Mouse (Mus musculus) stomach, postnatal 0 days (tissue): ENCODE measurements at regions not wholly inside any gene's neighbourhood (a gene's known extent, or its start where the extent isn't known, plus 50 kb on each side); places are given as distances from the start of the nearest gene placed in this dataset.

Experiments used
- ATAC-seq: fragments of 200-750 bp; cut with Nextera tagmentation; 2 replicates; pipeline ENCODE4 v1.8.0; 2017; ENCODE audit not compliant: low FRiP score, low TSS enrichment
- DNase-seq: peaks from one replicate; pipeline ENCODE4 v3.0.0-alpha.2; 2016; ENCODE audit warnings: low spot score
- H3K27ac ChIP-seq: fragments of 300-500 bp; sonication (generic); replicated peaks from 2 replicates; pipeline ENCODE4 v1.5.1; 2014; ENCODE audit warnings: mild to moderate bottlenecking, control low read depth
- H3K27me3 ChIP-seq: fragments of 300-500 bp; sonication (generic); 2 replicates; pipeline ENCODE4 v1.6.1; 2014; ENCODE audit warnings: low read length; ENCODE audit not compliant: control insufficient read depth, insufficient read depth
- H3K36me3 ChIP-seq: fragments of 300-500 bp; sonication (generic); 2 replicates; pipeline ENCODE4 v1.6.1; 2014; ENCODE audit warnings: low read length, mixed read lengths; ENCODE audit not compliant: control insufficient read depth, insufficient read depth
- H3K4me1 ChIP-seq: fragments of 300-500 bp; sonication (generic); replicated peaks from 2 replicates; pipeline ENCODE4 v1.6.1; 2014; ENCODE audit warnings: antibody characterized with exemption; ENCODE audit not compliant: control insufficient read depth, insufficient read depth
- H3K4me2 ChIP-seq: fragments of 300-500 bp; sonication (generic); replicated peaks from 2 replicates; pipeline ENCODE4 v1.6.1; 2014; ENCODE audit warnings: low read depth, mild to moderate bottlenecking, control low read depth, moderate library complexity
- H3K4me3 ChIP-seq: fragments of 300-500 bp; sonication (generic); 2 replicates; pipeline ENCODE4 v1.5.1; 2014; ENCODE audit warnings: low read depth, low read length, control low read depth
- H3K9ac ChIP-seq: fragments of 300-500 bp; sonication (generic); 2 replicates; pipeline ENCODE4 v1.6.1; 2014; ENCODE audit warnings: mild to moderate bottlenecking, low read length, control low read depth, mixed read lengths
- H3K9me3 ChIP-seq: fragments of 300-500 bp; sonication (generic); 2 replicates; pipeline ENCODE4 v1.6.1; 2016; ENCODE audit warnings: low read length; ENCODE audit not compliant: control insufficient read depth
- CTCF ChIP-seq: IDR thresholded peaks from 2 replicates; pipeline ENCODE4 v1.5.1; 2016; ENCODE audit warnings: antibody characterized with exemption, low read depth, mild to moderate bottlenecking, moderate library complexity
- EP300 ChIP-seq: optimal IDR thresholded peaks from 2 replicates; pipeline ENCODE3; 2016; ENCODE audit warnings: antibody characterized with exemption
- WGBS: fragments of 180-500 bp; shearing (Covaris S2); extraction: QIAGEN DNeasy Blood & Tissue Kit; methylation state at CpG from one replicate; pipeline ENCODE4 v1.1.7; 2014; 5-methylcytosine and 5-hydroxymethylcytosine counted together

DNA sequence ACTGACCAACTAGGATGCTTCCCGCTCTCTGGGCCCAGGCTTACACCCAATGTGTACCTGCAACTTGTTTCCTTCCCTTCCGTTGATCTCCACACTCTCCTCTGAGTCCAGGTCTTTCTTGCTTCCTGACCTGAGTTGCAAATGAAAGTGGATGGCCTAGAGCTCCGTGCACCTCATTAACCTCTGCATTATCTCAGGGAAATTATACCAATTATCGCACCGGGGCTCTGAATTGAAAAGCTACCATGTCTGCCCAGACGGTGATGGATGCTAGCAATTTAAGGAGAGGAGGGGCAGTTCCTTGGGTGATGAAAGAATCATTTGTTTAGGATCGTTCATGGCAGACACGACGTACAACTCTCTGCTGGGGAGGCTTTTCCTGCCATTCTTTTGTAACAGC, 460.4 kb upstream of the Cdh11 start:
- H3K4me3 ChIP-seq, result no peak overlapping the region
- no peak overlapping the region for H3K27ac ChIP-seq
- no peaks in the 10 kb centered on the region for H3K36me3 ChIP-seq
- DNase-seq (no peak), ATAC-seq (no peak)
- H3K4me2 ChIP-seq, result no peak overlapping the region
- H3K9ac ChIP-seq, result no peak overlapping the region
- WGBS, result 53% methylated on average over 9 of the region's 9 CpGs
- H3K9me3 ChIP-seq, result no peaks in the 10 kb centered on the region
- no peak for TF ChIP-seq CTCF
- TF ChIP-seq EP300, result no peak
- no peaks in the 10 kb centered on the region for H3K27me3 ChIP-seq
- no peaks in the 10 kb centered on the region for H3K4me1 ChIP-seq

DNA sequence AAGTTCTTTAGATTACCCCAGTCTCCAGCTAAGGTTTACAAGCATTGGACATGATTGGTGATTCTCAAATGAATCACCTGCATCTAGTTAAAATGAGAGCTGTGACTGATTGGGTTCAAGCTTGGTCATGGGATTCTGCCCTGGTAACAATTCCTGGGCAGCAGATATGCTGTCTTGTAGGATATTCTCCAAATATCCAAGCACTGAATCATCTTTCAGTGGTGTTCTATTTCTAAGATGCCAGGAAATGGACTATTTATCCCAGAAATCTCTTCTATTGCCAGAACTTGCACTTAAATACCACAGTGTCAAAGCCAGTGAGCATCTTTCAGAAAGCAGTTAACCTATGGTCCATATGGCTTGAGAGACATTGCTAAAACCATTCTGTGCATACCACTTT, 475.8 kb upstream of the Cdh11 start:
- Histone ChIP-seq H3K4me3 (no peak overlapping the region), H3K4me2 (no peak overlapping the region), H3K27me3 (no peaks in the 10 kb centered on the region), H3K27ac (no peak overlapping the region), H3K9ac (no peak overlapping the region), H3K4me1 (no peaks in the 10 kb centered on the region), H3K36me3 (no peaks in the 10 kb centered on the region), H3K9me3 (no peaks in the 10 kb centered on the region)
- DNase-seq, result no peak
- TF ChIP-seq EP300 (no peak), CTCF (no peak)
- ATAC-seq, result no peak

DNA sequence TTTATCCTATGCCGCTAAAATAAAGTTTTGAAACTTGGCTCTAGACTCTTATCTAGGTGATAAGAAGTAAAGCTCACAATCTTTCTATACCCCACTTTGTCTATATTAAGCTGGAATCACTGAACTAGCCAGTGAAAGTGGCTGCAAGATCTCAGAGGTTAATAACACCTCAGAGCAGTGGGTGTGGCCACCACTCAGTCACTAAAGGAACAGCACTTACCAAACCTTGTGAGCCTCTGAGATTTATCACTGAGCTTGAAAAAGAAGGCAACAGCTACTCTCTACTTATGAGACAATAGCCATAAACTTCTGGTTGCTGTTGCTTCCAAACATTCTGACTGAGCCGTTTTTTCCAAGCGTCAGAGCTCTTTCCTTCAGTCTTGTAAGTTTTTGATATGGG, 484.6 kb upstream of the Cdh11 start:
- TF ChIP-seq EP300 (no peak), CTCF (no peak)
- ATAC-seq (no peak), DNase-seq (no peak)
- H3K27me3 ChIP-seq, result no peaks in the 10 kb centered on the region
- no peak overlapping the region for H3K4me2 ChIP-seq
- WGBS, result 62% methylated on average over 3 of the region's 3 CpGs
- H3K4me3 ChIP-seq, result no peak overlapping the region
- no peaks in the 10 kb centered on the region for H3K4me1 ChIP-seq
- no peak overlapping the region for H3K9ac ChIP-seq
- H3K27ac ChIP-seq, result no peak overlapping the region
- H3K36me3 ChIP-seq, result no peaks in the 10 kb centered on the region
- no peaks in the 10 kb centered on the region for H3K9me3 ChIP-seq

DNA sequence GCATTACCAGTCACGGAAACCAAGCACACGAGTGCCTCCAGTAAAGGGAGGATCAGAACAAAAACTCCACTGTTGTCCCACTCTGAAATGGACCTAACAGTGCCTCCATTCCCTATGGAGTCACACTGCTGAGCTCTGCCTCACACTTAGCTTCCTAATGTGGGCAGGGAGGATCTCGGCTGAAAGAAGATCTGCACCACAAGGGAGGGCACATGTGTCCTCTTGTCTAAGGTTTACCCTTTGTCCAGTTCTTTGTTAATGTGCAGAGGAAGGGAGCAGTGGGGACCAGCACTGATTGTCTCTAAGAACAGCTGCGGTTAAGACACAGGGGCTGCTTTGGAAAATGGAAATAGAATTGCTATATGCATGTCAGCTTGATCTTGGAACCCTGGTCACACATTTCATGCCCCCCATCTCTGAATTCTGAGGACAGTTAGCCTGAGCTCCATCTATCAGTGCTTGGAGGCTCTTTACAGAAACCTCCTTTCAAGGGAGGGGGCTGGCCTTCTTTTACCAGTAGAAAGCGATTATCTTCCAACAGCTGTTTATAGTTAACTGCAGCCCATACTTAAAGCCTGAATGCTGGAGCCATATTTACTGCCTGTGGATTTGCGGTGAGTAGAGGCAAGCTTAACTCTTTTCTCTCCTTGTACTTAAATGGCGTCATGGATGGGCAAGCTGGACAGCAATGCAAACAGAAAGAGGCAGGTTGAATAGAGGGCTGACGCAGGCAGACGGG, 485.5 kb upstream of the Cdh11 start:
- no peaks in the 10 kb centered on the region for H3K27me3 ChIP-seq
- no peak overlapping the region for H3K4me2 ChIP-seq
- no peak overlapping the region for H3K27ac ChIP-seq
- no peaks in the 10 kb centered on the region for H3K36me3 ChIP-seq
- no peak for DNase-seq
- H3K4me1 ChIP-seq, result no peaks in the 10 kb centered on the region
- no peak for ATAC-seq
- H3K9me3 ChIP-seq, result no peaks in the 10 kb centered on the region
- WGBS, result 68% methylated on average over 9 of the region's 9 CpGs
- TF ChIP-seq CTCF (no peak), EP300 (no peak)
- no peak overlapping the region for H3K9ac ChIP-seq
- H3K4me3 ChIP-seq, result no peak overlapping the region

DNA sequence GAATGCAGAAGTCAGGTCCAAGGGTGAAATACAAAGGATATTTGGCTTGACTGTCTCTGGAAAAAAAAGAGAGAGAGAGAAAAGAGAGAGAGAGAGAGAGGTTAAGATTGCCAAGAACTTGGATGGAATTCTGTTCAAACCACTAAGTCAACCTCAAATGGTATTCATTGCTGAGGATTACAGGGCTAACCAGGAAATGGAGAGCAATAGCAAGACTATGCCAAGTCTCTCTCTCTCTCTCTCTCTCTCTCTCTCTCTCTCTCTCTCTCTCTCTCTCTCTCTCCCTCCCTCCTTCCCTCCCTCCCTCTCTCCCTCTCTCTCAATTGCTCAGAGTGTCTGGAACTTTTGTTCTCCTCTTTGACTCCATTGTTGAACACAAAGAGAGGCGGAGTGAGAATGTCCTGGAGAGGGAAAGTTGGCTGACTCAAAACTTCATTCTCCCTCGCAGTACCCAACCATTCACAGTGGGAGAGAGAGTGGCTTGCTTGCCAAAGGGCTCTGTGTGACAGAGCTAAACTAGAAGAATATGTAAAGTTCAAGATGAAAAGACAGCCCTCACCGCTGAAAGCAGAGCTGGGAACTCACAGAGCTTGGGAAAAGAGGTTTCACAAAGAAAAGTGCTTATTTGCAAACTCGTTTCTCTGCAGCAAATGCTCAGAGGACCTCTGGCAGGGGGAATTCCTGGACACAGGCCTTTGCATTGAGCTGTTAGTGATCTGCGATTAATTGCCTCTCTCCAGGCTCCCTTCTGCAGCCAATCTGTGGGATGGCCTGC, 487.1 kb upstream of the Cdh11 start:
- no peak overlapping the region for H3K9ac ChIP-seq
- peak overlapping the region; percentile 14 for H3K27ac ChIP-seq
- 19% methylated on average over 5 of the region's 5 CpGs for WGBS
- 0 out of 2 replicates have a peak, but pooled peaks have one; percentile 26 for ATAC-seq
- no peaks in the 10 kb centered on the region for H3K36me3 ChIP-seq
- no peak overlapping the region for H3K4me2 ChIP-seq
- H3K4me1 ChIP-seq, result no peaks in the 10 kb centered on the region
- TF ChIP-seq EP300 (no peak), CTCF (no peak)
- H3K9me3 ChIP-seq, result no peaks in the 10 kb centered on the region
- H3K4me3 ChIP-seq, result no peak overlapping the region
- no peak for DNase-seq
- no peaks in the 10 kb centered on the region for H3K27me3 ChIP-seq

DNA sequence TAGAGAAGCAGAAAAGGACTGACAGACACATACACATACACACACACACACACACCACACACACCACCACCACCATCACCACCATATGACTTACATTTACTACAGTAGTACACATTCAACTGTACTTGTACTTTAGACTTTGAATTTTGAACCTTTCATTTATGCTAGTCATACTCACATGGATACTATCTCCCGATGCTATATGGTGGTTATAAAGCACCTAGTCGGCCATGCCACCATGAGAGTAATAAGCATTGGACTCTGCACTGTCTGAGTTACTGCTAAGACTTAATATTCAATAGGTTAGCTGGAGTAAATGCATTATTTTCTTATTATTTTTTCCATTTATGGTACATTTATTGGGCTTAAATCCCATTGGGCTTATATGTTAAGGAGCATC, 488.0 kb upstream of the Cdh11 start:
- H3K27ac ChIP-seq, result no peak overlapping the region
- 86% methylated on average over 2 of the region's 2 CpGs for WGBS

More for the DNA sequence above, 488.0 kb upstream of the Cdh11 start:
- Histone ChIP-seq H3K4me3 (no peak overlapping the region), H3K4me1 (no peaks in the 10 kb centered on the region), H3K27me3 (no peaks in the 10 kb centered on the region), H3K9me3 (no peaks in the 10 kb centered on the region), H3K9ac (no peak overlapping the region), H3K36me3 (no peaks in the 10 kb centered on the region), H3K4me2 (no peak overlapping the region)
- ATAC-seq, result no peak
- no peak for DNase-seq
- TF ChIP-seq EP300 (no peak), CTCF (no peak)
